ENCODE assay signal across 27 mouse cellular contexts in genomic region chr11:25813446-25813845, GRCm38 (mm10).
"Had no signal": no experiment of that assay in that cellular context is flagged by ENCODE, and none has a peak within 500 bp of the region (broad histone marks: within the 10 kb centered on the region; RNA-seq: fewer than 3 reads in every experiment).

No protein-coding gene starts in this region.

- H3K27me3 ChIP-seq: embryonic facial prominence, embryonic 12.5 days; embryonic facial prominence, embryonic 13.5 days; embryonic facial prominence, embryonic 15.5 days; forebrain, embryonic 12.5 days; forebrain, embryonic 13.5 days; forebrain, embryonic 15.5 days had no signal

- H3K9me3 ChIP-seq: embryonic facial prominence, embryonic 10.5 days; embryonic facial prominence, embryonic 12.5 days; embryonic facial prominence, embryonic 13.5 days; embryonic facial prominence, embryonic 15.5 days; forebrain, embryonic 12.5 days; forebrain, embryonic 13.5 days; forebrain, embryonic 15.5 days had no signal

- H3K4me1 ChIP-seq: embryonic facial prominence, embryonic 10.5 days; embryonic facial prominence, embryonic 12.5 days; embryonic facial prominence, embryonic 13.5 days; embryonic facial prominence, embryonic 15.5 days; forebrain, embryonic 12.5 days; forebrain, embryonic 13.5 days; forebrain, embryonic 15.5 days had no signal

- H3K36me3 ChIP-seq: embryonic facial prominence, embryonic 10.5 days; embryonic facial prominence, embryonic 12.5 days; embryonic facial prominence, embryonic 13.5 days; embryonic facial prominence, embryonic 15.5 days; forebrain, embryonic 12.5 days; forebrain, embryonic 15.5 days had no signal

- DNase-seq: cerebellum, adult 8-10 months; cerebellum, adult 9-10 months; cerebellum, adult 9-11 months; cerebellum, postnatal 10 days; cerebellum, postnatal 14 days; cerebellum, postnatal 25 days; cerebellum, postnatal 36 days; embryo, embryonic 11 days; forebrain, postnatal 0 days; gastrocnemius, adult 2 months; gastrocnemius, postnatal 10 days; gastrocnemius, postnatal 14 days; gastrocnemius, postnatal 25 days; gastrocnemius, postnatal 36 days; heart, adult 11 months; heart, adult 18-20 months; heart, adult 2 months had no signal

- H3K27ac ChIP-seq: embryonic facial prominence, embryonic 10.5 days; embryonic facial prominence, embryonic 12.5 days; embryonic facial prominence, embryonic 13.5 days; embryonic facial prominence, embryonic 15.5 days; forebrain, embryonic 12.5 days; forebrain, embryonic 13.5 days; forebrain, embryonic 15.5 days; gastrocnemius, adult 2 months; heart, adult 2 months had no signal

- H3K9ac ChIP-seq: embryonic facial prominence, embryonic 12.5 days; embryonic facial prominence, embryonic 13.5 days; embryonic facial prominence, embryonic 15.5 days; forebrain, embryonic 12.5 days; forebrain, embryonic 13.5 days; forebrain, embryonic 15.5 days; forebrain, postnatal 0 days had no signal

- H3K4me3 ChIP-seq: embryonic facial prominence, embryonic 10.5 days; embryonic facial prominence, embryonic 12.5 days; embryonic facial prominence, embryonic 13.5 days; embryonic facial prominence, embryonic 15.5 days; erythroblast, embryonic 14.5 days; forebrain, embryonic 12.5 days; forebrain, embryonic 13.5 days; forebrain, embryonic 15.5 days; gastrocnemius, adult 2 months; heart, adult 2 months had no signal

- H3K4me2 ChIP-seq: embryonic facial prominence, embryonic 12.5 days; embryonic facial prominence, embryonic 13.5 days; embryonic facial prominence, embryonic 15.5 days; forebrain, embryonic 12.5 days; forebrain, embryonic 13.5 days; forebrain, embryonic 15.5 days had no signal

- ATAC-seq: forebrain, embryonic 13.5 days; forebrain, embryonic 14.5 days; forebrain, embryonic 15.5 days; forebrain, embryonic 16.5 days; forebrain, postnatal 0 days had no signal
